Mouse (Mus musculus) retina, adult 2 months (tissue): ENCODE results near the gene Rmdn3.

Experiments used
- DNase-seq: peaks from one replicate; pipeline ENCODE4 v3.0.0-alpha.2; 2012; ENCODE audit warnings: low read depth, low spot score

Gene Rmdn3

DNA sequence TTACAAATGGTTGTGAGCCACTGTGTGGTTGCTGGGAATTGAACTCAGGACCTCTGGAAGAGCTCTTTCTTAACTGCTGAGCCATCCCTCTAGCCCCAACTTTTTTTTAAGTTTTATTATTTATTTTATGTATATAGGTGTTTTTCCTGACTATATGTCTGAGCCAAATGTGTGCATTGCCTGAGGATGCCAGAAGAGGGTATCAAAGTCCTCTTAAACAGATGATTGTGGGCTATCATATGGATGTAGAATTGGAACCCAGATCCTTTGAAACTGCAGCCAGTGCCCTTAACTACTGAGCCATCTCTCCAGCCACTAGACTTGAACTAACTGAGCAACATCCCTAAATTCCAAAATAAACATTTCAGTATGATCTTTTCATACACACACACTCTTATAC lies 55.3 kb downstream of the Rmdn3 start:
- DNase-seq: no peak
